Mouse (Mus musculus): Measurements from ENCODE around the gene Pdlim5.
"Not testable (repeated sequence)": the region's sequence is repeated elsewhere in the genome, so short reads cannot be mapped to it uniquely, and the experiment has no call there.

The Pdlim5 gene

DNA sequence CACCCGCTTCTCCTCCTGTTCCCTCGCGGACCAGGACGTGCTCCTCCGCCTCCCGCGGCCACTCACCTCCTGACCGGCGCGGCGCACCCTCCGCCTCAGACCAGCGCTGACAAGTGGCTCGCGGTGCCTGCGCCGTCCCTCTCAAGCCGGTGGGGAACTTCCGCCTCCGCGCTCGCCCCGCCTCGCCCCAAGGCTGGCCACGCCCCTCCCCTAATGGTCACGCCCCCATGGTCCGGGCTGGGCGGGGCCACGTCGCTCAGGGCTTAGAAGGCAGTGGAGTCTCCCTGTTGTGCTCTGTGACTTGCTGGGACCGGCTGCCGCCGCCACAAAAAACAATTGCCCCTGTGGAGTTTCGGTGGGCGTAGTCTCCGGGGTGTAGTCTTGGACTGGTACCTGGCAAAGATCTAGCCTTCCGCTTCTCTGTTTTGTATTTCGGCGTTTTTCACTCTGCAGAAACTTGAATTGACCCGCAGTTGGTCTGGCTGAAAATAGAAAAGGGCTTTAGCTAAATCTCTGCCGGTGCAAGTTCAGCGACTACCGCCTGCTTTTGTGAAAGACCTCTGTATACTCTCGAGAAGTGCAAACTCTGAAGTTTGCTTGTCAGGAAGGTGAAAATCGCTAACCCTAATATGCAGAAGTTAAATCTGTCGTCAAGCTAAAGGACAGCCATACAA, at the start of gene Pdlim5:
Gene Pdlim5, minus strand, starts transcription at position 177 of the 674 bp plus-strand sequence.
- DNase-seq (ENCODE audit: low read depth, low spot score): peak; percentile 91

DNA sequence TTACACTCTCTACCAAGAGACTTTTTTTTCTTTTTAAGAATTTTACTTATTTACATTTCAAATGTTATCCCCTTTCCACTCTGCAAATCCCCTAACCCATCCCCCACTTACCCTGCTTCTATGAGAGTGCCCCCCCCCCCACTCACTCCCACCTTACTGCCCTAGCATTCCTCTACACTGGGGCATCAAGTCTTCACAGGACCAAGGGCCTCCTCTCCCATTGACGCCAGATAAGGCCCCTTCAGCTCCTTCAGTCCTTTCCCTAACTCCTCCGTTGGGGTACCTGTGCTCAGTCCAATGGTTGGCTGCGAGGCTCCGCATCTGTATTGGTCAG, 48.2 kb upstream of the Pdlim5 start:
- no peak for DNase-seq (ENCODE audit: low read depth, low spot score)

DNA sequence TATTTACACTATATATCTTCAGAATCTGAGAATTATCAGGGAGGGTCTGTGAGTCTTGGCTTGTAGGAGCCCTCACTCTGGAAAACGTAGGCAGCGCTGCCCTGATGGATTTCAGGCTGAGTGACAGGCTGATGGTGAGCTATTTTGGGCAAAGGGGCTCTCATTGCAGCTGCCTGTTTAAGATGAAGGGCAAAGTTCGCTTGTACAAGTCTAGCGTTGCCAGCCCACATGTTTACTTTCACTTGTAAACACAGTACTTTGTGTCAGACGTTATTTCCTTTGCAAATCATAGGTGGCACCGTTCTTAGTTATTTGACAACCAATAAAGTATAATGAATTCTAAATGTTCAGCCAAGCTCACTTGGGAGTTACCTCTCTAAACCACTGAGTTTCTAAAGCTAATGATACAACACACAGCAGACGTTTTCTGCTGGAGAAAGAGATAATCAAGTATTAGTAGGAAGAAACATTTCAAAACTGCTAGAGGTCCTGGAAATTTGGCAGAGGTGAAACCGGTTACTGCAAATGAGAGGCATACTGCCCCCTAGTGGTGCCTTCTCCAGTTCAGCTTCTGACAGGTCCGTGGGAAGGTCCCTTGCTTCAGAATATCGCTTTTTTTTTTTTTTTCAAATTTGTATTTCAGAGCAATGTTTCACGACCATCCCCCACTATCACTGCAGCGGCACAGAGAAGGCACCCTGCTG, 47.7 kb upstream of the Pdlim5 start:
- peak; percentile 90 for DNase-seq (ENCODE audit: low read depth, low spot score)

DNA sequence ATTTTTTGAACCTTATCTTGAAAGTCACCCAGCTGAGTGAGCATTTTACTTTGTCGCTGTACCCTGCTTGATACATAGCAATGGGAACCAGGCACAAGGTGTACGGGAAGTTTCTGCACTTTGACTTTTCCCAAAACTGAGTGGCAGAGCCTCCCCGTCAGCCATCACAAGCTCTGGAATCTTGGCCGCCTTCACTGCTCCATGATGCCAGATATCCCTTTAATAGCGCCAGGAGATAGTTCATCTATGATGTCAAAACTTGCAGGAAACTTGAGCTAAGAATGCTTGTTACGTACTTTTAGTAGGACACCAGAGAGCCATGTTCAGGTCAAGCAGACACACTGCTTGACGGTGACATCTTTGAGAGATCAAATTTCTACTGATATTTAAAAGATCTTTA, 46.7 kb upstream of the Pdlim5 start:
- DNase-seq (ENCODE audit: low read depth, low spot score): no peak

DNA sequence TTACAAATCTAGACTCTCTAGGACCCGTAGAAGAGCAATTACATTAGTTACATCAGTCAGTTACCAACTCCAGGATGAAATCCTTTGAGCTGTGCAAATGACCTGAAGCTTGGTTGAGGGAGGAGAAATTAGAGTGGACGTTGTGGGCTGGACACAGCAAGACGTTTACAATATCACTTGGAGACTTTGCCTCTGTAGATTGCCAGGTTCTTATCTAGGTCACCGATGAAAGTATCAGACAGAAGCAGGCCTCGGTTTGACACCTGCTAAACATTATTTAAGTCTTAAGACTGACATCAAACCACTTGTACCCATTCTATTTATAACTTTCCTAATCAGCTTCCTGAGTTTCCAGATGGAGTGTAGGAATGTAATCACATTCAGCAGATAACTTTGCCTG, 45.6 kb upstream of the Pdlim5 start:
- no peak for DNase-seq (ENCODE audit: low read depth, low spot score)

DNA sequence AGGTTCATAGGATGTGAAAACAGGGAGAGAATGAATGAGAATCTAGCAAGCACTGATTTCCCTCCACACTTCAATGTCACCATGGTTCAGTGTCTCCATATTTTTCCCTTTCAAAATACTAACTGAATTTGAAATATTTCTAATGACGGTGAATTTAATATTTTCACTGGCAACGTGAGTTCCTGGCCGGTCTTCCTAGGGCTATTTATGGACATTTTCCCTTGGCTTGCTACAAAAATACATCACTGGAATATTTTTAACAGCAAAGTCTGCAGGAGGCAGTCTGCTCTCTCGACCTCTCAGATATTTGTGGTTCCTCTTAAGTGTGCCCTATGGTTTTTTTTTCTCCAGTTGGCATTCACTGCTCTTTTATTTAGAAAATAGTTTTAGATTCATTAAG, 44.7 kb upstream of the Pdlim5 start:
- DNase-seq (ENCODE audit: low read depth, low spot score): no peak

DNA sequence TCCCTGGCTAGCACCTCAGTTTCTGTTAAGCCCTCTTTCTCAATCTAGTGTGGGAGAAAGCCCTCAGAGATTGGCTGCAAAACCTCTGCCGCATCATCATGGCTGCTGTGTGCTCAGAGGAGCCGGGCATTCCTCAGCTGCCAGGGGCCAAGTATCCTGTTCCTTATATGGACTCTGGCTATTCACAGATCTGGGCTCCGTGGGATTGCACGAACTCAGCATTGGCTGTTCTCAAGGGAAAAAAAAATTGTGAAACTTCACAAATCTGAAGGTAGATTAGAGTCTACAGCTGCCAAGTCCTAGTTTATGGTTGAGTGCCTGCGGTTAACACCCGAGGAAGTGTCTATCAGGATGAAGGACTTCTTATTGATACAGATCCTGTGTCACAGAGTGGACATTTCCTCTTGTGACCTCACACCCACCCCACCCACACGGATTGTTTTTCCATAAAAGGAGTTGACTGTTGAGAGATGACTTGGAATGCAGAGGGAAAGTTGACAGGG, 44.1 kb upstream of the Pdlim5 start:
- DNase-seq (ENCODE audit: low read depth, low spot score): no peak

DNA sequence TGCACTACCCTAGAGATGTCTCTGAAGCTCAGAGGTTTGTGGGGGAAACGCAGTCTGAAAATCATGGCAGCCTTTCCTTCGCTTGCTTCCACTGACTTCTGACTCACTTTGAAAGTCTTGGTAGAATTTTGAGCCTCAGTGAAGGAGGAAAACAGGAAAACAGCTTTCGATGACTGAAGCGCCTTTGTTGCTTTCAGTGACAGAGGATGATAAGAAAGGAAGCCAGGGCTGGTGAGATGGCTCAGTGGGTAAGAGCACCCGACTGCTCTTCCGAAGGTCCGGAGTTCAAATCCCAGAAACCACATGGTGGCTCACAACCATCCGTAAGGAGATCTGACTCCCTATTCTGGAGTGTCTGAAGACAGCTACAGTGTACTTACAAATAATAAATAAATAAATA, 43.1 kb upstream of the Pdlim5 start:
- not testable (repeated sequence) for DNase-seq (ENCODE audit: low read depth, low spot score)

DNA sequence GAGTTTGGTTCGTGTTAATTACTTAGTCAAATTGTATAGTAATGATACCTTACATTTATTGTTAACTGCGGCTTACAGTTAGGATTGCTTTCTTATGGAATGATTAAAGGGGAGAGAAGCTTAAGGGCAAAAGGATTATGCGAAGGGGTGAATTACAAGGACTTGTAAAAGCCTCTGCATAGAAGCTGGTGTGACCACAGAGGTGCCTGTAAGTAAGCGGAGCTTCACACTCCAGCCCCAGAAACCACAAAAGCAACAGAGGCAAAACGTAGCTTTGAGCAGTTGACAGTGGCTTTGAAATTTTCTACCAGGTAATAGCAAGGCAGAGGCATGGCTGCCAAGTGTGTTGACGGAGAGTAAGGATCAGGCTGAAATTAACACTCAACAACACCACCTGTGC, 41.3 kb upstream of the Pdlim5 start:
- no peak for DNase-seq (ENCODE audit: low read depth, low spot score)

DNA sequence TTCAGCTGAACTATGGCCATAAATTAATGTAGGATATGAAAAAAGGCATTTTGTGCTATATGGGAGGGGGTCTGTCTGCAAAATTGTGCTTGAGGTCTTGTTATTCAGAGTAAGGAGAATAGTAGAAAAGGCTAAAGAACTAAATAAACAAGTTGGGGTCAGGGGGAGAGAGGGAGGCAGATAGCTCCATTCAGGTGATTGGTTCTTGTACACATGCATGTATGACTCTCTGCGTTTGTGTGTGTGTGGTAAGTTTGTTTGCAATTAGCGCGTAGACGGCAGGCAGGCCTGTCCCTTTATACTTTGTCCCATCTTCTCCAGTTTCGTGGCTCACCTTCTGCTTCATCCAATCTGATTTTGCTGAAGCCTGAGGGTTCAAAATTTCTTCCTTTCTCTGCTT, 40.7 kb upstream of the Pdlim5 start:
- DNase-seq (ENCODE audit: low read depth, low spot score): no peak

DNA sequence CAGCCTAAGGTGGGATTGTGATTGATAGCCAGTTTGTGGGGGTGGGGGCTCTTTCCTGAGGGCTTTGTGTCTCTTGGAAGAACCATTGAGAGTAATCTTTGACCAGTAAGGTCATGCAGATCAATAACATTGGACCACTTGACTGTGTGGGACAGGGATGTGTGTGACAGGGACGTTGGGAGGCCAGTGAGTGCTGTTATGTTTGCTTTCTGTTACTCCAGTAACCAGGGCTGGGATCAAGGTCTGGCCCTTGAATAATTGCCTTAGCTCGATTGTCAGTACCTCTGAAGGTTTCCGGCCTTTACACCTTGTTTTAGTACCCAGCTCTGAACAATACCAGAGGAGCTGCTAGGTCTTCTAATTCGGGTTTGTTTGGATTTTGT, 39.3 kb upstream of the Pdlim5 start:
- no peak for DNase-seq (ENCODE audit: low read depth, low spot score)

DNA sequence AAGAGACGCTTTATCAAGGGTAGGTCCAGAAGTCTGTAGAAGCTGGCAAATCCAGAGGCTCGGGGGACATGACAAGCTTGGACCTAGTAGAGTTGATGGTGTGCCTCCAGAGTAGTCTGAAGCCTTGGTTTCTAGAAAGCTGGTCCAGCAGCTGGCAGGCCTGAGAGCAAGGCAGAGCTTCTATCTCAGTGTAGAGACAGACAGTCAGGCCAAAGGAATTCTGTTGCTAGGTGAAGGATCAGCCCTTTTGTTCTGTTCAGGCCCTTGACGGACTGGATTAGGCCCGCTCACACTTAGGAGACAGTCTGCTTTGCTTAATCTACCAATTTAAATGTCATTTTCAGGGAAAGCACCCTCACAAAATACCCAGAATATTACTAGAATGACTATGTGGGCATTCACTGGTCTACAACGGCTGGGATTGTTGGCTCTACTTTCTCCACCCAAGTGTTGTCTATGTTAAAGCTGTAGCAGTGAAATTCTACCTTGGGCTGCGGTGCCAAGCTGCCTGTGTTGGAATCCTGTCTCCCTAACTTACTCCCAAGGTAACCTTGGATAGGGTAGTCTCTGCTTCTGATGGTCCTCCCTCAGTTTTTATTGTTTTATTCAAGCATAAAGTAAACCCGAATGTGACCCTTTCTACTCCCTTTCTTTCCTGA, 38.8 kb upstream of the Pdlim5 start:
- no peak for DNase-seq (ENCODE audit: low read depth, low spot score)

DNA sequence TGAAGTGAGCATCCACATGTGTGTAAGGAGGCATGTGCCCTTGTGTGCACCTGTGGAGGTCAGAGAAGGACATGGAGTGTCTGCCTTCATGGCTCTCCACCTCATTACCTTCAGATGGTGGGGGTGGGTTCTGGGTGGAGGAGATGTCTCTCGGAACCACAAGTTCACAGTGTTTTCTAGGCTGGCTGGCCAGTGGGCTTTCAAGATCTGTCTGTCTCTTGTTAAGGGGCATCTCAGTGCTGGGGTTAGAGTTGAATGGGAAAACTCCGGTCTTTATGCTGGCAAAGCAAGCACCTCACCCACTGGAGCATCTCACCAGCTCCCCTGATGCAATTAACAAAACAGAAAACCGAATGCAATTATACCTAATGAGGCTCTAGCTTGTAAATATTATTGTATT, 36.0 kb upstream of the Pdlim5 start:
- no peak for DNase-seq (ENCODE audit: low read depth, low spot score)

DNA sequence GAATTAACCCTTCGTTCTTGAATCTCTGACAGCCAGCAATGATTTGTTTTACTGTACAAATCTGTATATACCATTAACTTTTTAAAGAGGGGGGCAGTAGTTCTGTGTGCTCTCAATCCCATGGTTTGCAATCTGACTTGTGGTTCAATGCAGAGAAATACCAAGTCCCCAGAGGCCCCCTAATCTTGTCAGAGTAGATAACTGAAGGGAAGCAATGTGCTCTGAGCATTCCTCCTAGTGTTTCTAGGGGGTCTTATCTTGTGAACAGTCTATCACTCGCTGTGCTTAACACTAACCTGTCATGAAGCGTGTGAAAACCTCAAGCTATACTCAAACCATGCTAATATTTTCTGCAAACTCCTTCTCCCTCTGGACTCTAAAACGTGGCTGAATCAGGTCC, 34.6 kb upstream of the Pdlim5 start:
- DNase-seq (ENCODE audit: low read depth, low spot score): no peak

DNA sequence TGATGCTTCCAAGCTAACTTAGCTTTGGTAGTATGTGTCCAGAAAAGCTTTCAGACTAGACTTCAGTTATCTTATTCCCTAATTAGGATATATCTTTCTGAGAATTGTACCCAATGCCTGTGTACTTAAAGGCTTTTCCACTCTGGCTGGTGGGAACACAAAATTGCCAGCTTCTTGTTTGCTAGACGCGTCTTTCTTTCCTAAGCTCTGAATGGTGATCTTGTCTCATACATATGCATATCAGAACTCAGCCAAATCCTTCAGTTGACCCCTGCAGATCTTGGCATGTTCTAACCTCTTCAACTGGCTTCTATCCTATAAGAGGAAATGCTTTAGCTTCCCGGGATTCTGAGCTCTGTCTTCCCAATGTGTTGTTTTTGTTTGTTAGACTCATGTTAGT, 31.3 kb upstream of the Pdlim5 start:
- DNase-seq (ENCODE audit: low read depth, low spot score): no peak

DNA sequence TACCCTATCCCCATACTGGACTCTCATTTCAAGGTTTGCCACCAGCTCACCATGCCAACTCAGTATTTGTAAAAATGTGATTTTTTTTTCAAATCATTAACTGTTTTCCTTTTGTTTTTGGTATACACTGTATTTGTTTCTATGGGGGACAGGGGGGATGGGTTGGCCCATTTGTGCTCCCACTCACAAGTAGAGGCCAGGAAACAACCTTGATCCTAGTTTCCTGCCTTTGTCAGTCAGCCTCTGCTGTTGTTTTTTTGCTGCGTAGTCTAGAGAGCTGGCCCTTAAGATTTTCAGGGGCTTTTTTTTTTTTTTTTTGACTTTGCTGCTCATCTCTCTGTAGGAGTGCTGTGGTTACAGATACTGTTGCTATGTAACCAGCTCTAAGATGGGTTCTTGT, 28.6 kb upstream of the Pdlim5 start:
- DNase-seq (ENCODE audit: low read depth, low spot score): no peak

DNA sequence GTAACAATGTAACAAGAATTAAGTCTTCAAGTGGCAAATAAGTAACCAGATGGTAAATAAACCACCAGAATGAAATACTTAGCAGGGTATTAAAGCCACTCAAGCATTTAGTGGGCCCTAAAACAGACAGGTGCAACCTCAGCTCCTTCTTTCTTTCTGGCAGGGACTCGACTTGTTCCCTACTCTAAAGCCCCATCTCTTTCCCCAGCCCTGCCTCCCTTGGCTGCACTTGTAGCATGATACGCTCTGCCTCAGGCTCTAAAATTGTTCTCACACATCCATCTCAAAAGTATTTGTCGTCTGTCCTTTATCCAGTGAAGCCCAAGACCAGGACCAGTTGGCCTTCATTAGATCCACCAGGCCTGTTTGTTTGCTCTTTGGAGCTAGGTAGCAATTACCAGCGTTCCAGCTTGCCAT, 28.0 kb upstream of the Pdlim5 start:
- no peak for DNase-seq (ENCODE audit: low read depth, low spot score)

DNA sequence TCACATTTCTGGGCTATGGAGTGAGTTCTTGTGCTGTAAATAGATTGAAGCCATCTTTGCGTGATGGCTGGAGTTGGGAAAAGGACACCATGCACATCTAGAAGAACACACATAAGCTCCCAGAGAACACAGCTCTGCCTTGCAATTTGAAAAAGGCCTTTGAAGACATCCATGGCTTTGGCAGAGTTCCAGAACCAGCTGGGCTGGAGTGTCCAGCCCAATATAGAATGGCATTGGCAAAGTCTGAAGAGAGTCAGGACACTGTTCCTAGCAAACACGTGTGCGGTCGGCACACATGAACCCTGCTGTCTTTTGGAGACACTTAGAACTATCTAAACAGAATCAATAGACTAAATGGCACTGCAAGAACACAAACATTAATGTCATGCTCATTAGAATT, 26.7 kb upstream of the Pdlim5 start:
- no peak for DNase-seq (ENCODE audit: low read depth, low spot score)

DNA sequence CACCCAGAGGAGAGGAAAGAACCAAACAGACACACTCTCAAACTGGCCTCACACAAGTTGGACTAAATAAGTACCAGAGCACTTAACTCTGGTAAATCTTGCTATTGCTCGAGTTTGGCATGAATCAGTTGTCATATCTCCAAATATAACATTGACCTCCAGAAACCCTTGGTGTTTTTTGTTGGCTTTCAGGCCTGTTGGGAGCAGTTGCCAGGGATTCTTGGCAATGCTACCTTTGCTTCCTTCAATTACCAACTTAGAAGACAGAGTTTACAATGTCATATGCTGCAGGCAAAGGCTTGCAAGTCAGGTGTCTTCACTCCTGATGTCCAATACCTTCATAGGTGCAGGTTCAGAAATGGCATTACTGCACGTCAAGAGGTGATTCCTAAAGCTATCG, 26.0 kb upstream of the Pdlim5 start:
- DNase-seq (ENCODE audit: low read depth, low spot score): no peak

DNA sequence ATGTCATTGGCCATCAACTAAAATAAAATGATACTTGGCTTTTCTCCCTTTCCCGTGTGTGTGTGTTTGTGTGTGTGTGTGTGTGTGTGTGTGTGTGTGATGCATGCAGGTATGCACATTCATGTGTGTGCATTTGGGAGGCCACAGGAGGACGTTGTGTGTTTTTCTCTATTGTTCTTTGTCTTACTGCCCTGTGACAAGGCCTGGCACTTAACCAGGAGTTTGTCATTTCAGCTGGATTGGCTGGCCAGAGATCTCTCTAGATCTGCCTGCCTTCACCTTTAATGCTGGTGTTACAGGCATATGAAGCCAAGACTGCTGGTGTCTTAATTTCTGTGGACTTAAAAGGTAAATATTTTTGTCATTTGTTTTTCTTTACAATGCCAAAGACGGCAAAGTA, 22.5 kb upstream of the Pdlim5 start:
- DNase-seq (ENCODE audit: low read depth, low spot score): no peak

DNA sequence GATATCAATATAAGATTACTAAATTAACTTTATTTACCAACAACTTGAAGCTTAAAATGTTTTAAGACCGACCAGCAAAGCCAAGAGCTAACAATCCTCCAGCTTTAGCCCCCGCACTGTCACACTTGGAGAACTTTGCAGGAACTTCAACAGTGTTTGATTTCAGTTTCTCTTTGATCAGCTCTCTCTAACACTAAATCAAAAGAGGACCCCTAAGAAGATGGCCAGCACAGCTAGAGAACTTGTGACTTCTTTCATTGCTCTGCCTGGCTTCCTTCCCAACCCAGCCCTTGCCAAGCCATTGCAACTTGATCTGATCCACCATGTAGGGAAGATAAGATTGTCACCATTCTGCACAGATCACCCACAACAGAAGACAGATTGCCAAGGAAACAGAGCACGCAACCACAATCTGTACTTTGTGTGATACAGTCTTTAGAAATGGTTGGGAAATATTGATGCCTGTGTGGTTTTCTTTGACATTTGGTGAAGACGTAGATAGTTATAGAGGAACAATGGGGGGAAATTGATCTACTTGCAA, 17.9 kb upstream of the Pdlim5 start:
- no peak for DNase-seq (ENCODE audit: low read depth, low spot score)

DNA sequence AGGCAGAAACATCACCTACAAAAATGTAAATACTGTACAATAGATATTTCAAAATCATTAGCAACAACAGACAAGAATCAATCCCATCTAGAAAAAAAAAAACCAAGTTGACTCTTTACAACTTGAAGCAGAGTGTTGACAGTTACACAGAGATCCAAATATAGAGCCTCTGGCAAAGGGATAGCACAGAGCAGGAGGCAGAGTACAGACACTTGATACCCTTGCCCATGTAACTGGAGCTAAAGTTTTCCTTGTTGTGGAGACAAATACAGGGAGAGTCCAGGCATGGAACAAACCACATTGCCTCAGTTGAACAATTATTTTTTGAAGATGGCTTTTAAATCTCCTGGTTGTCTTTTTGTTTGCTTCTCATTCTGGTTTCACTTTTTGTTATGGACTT, 15.4 kb upstream of the Pdlim5 start:
- no peak for DNase-seq (ENCODE audit: low read depth, low spot score)
